Mouse (Mus musculus): Measurements from ENCODE around the gene Rdh16f1. TPM values are rescaled to one million over a fixed set of nuclear protein-coding genes. Genes with fewer than 3 reads are reported as not detected.

Gene Rdh16f1
- not detected for total RNA-seq (2021)

- DNase-seq: no peak
Observed at GRCm38 (mm10) chr10:127759181-127760110, at the start of gene Rdh16f1, which contains the start of gene Rdh1. Rdh16f1 (plus strand) TSS chr10:127759787. Rdh1 (plus strand) TSS chr10:127759721.

- DNase-seq: no peak
Observed at GRCm38 (mm10) chr10:127710331-127710730, 49.3 kb upstream of the Rdh16f1 start.

- DNase-seq: no peak
Observed at GRCm38 (mm10) chr10:127712736-127713135, 46.9 kb upstream of the Rdh16f1 start.

GRCm38 (mm10) chr10:127721671-127722418 lies 37.7 kb upstream of the Rdh16f1 start:
- peak in 1 of 2 experiments; percentile 21 for DNase-seq

- no peak for DNase-seq
Observed at GRCm38 (mm10) chr10:127724178-127724577, 35.4 kb upstream of the Rdh16f1 start, which contains the start of gene Tac2. Tac2 (plus strand) TSS chr10:127724478.

- no peak for DNase-seq
Observed at GRCm38 (mm10) chr10:127725136-127725535, 34.5 kb upstream of the Rdh16f1 start.

- DNase-seq: no peak
Observed at GRCm38 (mm10) chr10:127728437-127728836, 31.1 kb upstream of the Rdh16f1 start.

GRCm38 (mm10) chr10:127730285-127730932 lies 29.2 kb upstream of the Rdh16f1 start:
- DNase-seq: no peak

- DNase-seq: no peak
Observed at GRCm38 (mm10) chr10:127730933-127731310, 28.7 kb upstream of the Rdh16f1 start.

GRCm38 (mm10) chr10:127731397-127731796 lies 28.2 kb upstream of the Rdh16f1 start:
- DNase-seq: no peak

- no peak for DNase-seq
Observed at GRCm38 (mm10) chr10:127734434-127734833, 25.2 kb upstream of the Rdh16f1 start.

- DNase-seq: no peak
Observed at GRCm38 (mm10) chr10:127736266-127736665, 23.3 kb upstream of the Rdh16f1 start.

- no peak for DNase-seq
Observed at GRCm38 (mm10) chr10:127736916-127737315, 22.7 kb upstream of the Rdh16f1 start.

- DNase-seq: no peak
Observed at GRCm38 (mm10) chr10:127737552-127737951, 22.0 kb upstream of the Rdh16f1 start.

- DNase-seq: no peak
Observed at GRCm38 (mm10) chr10:127738151-127738882, 21.3 kb upstream of the Rdh16f1 start.

GRCm38 (mm10) chr10:127739083-127739660 lies 20.4 kb upstream of the Rdh16f1 start, which contains the start of gene Zbtb39:
Zbtb39 (plus strand) TSS chr10:127739538.
- peak; percentile 71 to 73 for DNase-seq

GRCm38 (mm10) chr10:127739661-127740161 lies 19.9 kb upstream of the Rdh16f1 start:
- DNase-seq: no peak

- no peak for DNase-seq
Observed at GRCm38 (mm10) chr10:127744661-127745060, 14.9 kb upstream of the Rdh16f1 start.

GRCm38 (mm10) chr10:127745886-127746285 lies 13.7 kb upstream of the Rdh16f1 start:
- DNase-seq: no peak

GRCm38 (mm10) chr10:127747254-127747653 lies 12.3 kb upstream of the Rdh16f1 start:
- DNase-seq: no peak
